Mouse (Mus musculus): ENCODE results near the gene Nsun2. TPM values are rescaled to one million over a fixed set of nuclear protein-coding genes. Genes with fewer than 3 reads are reported as not detected.

Nsun2 gene
- polyA plus RNA-seq, 1 experiment, result 66.4 TPM

GRCm38 (mm10) chr13:69646481-69646880 is 112.9 kb downstream of the Nsun2 start:
- H3K4me3 ChIP-seq (replicated peaks; ENCODE audit: control insufficient read depth, low read depth, low read length), result no peak overlapping the region
- TF ChIP-seq CTCF (IDR thresholded peaks at IDR 0.05; ENCODE audit: control insufficient read depth, insufficient read depth, low read length) (no peak), POLR2A (IDR thresholded peaks at IDR 0.05; ENCODE audit: borderline replicate concordance, control insufficient read depth, low read depth, low read length) (no peak)
- H3K27ac ChIP-seq (ENCODE audit: control insufficient read depth, insufficient read depth, low read depth, low read length, poor library complexity), result no peak overlapping the region
- 82% methylated on average over 9 of the region's 9 CpGs for WGBS
- H3K4me1 ChIP-seq (ENCODE audit: control insufficient read depth, insufficient read depth, low read length), result no peaks in the 10 kb centered on the region

- no peak overlapping the region for H3K27ac ChIP-seq (ENCODE audit: control insufficient read depth, insufficient read depth, low read depth, low read length, poor library complexity)
- 51% methylated on average over 3 of the region's 3 CpGs for WGBS
- no peaks in the 10 kb centered on the region for H3K4me1 ChIP-seq (ENCODE audit: control insufficient read depth, insufficient read depth, low read length)
- no peak overlapping the region for H3K4me3 ChIP-seq (replicated peaks; ENCODE audit: control insufficient read depth, low read depth, low read length)
- TF ChIP-seq POLR2A (IDR thresholded peaks at IDR 0.05; ENCODE audit: borderline replicate concordance, control insufficient read depth, low read depth, low read length) (no peak), CTCF (IDR thresholded peaks at IDR 0.05; ENCODE audit: control insufficient read depth, insufficient read depth, low read length) (no peak)
Measured at GRCm38 (mm10) chr13:69654508-69654907, 121.0 kb downstream of the Nsun2 start.

- no peak overlapping the region for H3K4me3 ChIP-seq (replicated peaks; ENCODE audit: control insufficient read depth, low read depth, low read length)
- WGBS, result 77% methylated on average over 5 of the region's 5 CpGs
- H3K27ac ChIP-seq (ENCODE audit: control insufficient read depth, insufficient read depth, low read depth, low read length, poor library complexity), result no peak overlapping the region
- TF ChIP-seq POLR2A (IDR thresholded peaks at IDR 0.05; ENCODE audit: borderline replicate concordance, control insufficient read depth, low read depth, low read length) (no peak), CTCF (IDR thresholded peaks at IDR 0.05; ENCODE audit: control insufficient read depth, insufficient read depth, low read length) (no peak)
- no peaks in the 10 kb centered on the region for H3K4me1 ChIP-seq (ENCODE audit: control insufficient read depth, insufficient read depth, low read length)
Measured at GRCm38 (mm10) chr13:69672121-69672520, 138.6 kb downstream of the Nsun2 start.

GRCm38 (mm10) chr13:69672565-69672964 is 139.0 kb downstream of the Nsun2 start:
- no peak overlapping the region for H3K4me3 ChIP-seq (replicated peaks; ENCODE audit: control insufficient read depth, low read depth, low read length)
- TF ChIP-seq CTCF (IDR thresholded peaks at IDR 0.05; ENCODE audit: control insufficient read depth, insufficient read depth, low read length), result no peak
- TF ChIP-seq POLR2A (IDR thresholded peaks at IDR 0.05; ENCODE audit: borderline replicate concordance, control insufficient read depth, low read depth, low read length), result no peak
- no peak overlapping the region for H3K27ac ChIP-seq (ENCODE audit: control insufficient read depth, insufficient read depth, low read depth, low read length, poor library complexity)
- no peaks in the 10 kb centered on the region for H3K4me1 ChIP-seq (ENCODE audit: control insufficient read depth, insufficient read depth, low read length)
- 87% methylated on average over 10 of the region's 10 CpGs for WGBS

GRCm38 (mm10) chr13:69673197-69673920 is 139.8 kb downstream of the Nsun2 start:
- TF ChIP-seq POLR2A (IDR thresholded peaks at IDR 0.05; ENCODE audit: borderline replicate concordance, control insufficient read depth, low read depth, low read length) (no peak), CTCF (IDR thresholded peaks at IDR 0.05; ENCODE audit: control insufficient read depth, insufficient read depth, low read length) (no peak)
- WGBS, result 69% methylated on average over 5 of the region's 5 CpGs

GRCm38 (mm10) chr13:69673921-69674618 is 140.5 kb downstream of the Nsun2 start:
- TF ChIP-seq CTCF (IDR thresholded peaks at IDR 0.05; ENCODE audit: control insufficient read depth, insufficient read depth, low read length), result no peak
- TF ChIP-seq POLR2A (IDR thresholded peaks at IDR 0.05; ENCODE audit: borderline replicate concordance, control insufficient read depth, low read depth, low read length), result no peak
- H3K27ac ChIP-seq (ENCODE audit: control insufficient read depth, insufficient read depth, low read depth, low read length, poor library complexity), result no peak overlapping the region
- H3K4me3 ChIP-seq (replicated peaks; ENCODE audit: control insufficient read depth, low read depth, low read length), result no peak overlapping the region
- H3K4me1 ChIP-seq (ENCODE audit: control insufficient read depth, insufficient read depth, low read length), result no peaks in the 10 kb centered on the region
- 50% methylated on average over 10 of the region's 10 CpGs for WGBS

More at GRCm38 (mm10) chr13:69673197-69673920, 139.8 kb downstream of the Nsun2 start:
- Histone ChIP-seq H3K4me3 (replicated peaks; ENCODE audit: control insufficient read depth, low read depth, low read length) (no peak overlapping the region), H3K27ac (ENCODE audit: control insufficient read depth, insufficient read depth, low read depth, low read length, poor library complexity) (no peak overlapping the region), H3K4me1 (ENCODE audit: control insufficient read depth, insufficient read depth, low read length) (no peaks in the 10 kb centered on the region)

Other genes starting within 250 kb of the Nsun2 start
- gene Tent4a, start 871 bp downstream of the Nsun2 start, polyA plus RNA-seq (2011; ENCODE audit: insufficient read depth, insufficient read length, low replicate concordance, missing spikeins), result 7.6 and 8.8 TPM in 2 replicates
- 2.7 TPM in 1 of 2 replicates, not detected in the other for gene Srd5a1, start 77.7 kb downstream of the Nsun2 start, polyA plus RNA-seq (2011; ENCODE audit: insufficient read depth, insufficient read length, low replicate concordance, missing spikeins)
- not detected in 2 replicates for gene Ube2ql1, start 206.1 kb downstream of the Nsun2 start, polyA plus RNA-seq (2011; ENCODE audit: insufficient read depth, insufficient read length, low replicate concordance, missing spikeins)

Measured in bone marrow, adult 2 months (tissue).